Mouse (Mus musculus) testis, adult 2 months (tissue): ENCODE data around the gene Dpf2.

Experiments used
- CTCF ChIP-seq: fragments of 200-500 bp; IDR thresholded peaks from 2 replicates; pipeline ENCODE4 v1.5.1; 2012; ENCODE audit warnings: low read depth, mild to moderate bottlenecking, inconsistent platforms, low read length, moderate library complexity; ENCODE audit not compliant: control insufficient read depth, insufficient read depth, insufficient replicate concordance
- POLR2A ChIP-seq: fragments of 200-500 bp; IDR thresholded peaks from 2 replicates; pipeline ENCODE4 v1.6.1; 2012; ENCODE audit warnings: low read depth, mild to moderate bottlenecking, inconsistent platforms, low read length, moderate library complexity; ENCODE audit not compliant: control insufficient read depth

DNA sequence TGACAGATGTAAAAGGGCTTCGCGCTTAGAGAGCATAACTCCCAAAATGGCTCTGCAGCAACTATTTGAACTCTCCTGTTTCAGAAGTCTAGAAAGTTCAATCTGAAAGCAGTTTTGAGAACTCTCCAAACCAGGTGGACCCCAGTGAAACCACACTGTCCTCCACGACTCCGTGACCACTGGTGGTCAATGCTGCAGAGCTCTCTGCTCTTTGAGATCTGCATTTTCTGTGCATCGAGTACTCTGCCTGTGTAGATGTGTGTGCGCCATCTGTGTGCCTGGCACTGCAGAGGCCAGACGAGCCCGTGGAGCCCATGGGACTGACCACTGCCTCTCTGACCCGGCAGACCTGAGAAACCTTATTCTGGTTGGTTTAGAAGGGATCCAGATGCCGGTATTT, 42.1 kb upstream of the Dpf2 start:
- TF ChIP-seq POLR2A: no peak
- no peak for TF ChIP-seq CTCF
